Mouse (Mus musculus) liver, embryonic 11.5 days (tissue): ENCODE data around the gene Mapk1. TPM values are rescaled to one million over a fixed set of nuclear protein-coding genes. Genes with fewer than 3 reads are reported as not detected.

ENCODE experiments used
- ATAC-seq: fragments of 200-750 bp; cut with Nextera tagmentation; replicated peaks from 2 replicates; pipeline ENCODE4 v1.8.0; 2017; ENCODE audit warnings: moderate number of reproducible peaks, mild to moderate bottlenecking, moderate TSS enrichment, moderate library complexity; ENCODE audit not compliant: low FRiP score
- DNase-seq: peaks from one replicate; pipeline ENCODE4 v3.0.0-alpha.2; 2017; ENCODE audit warnings: low spot score
- H3K27ac ChIP-seq: fragments of 300-500 bp; sonication (generic); 2 replicates; pipeline ENCODE4 v1.5.1; 2014; ENCODE audit warnings: mild to moderate bottlenecking, low read depth, low read length, control low read depth
- H3K27me3 ChIP-seq: fragments of 300-500 bp; sonication (generic); replicated peaks from 2 replicates; pipeline ENCODE4 v1.6.1; 2014; ENCODE audit warnings: low read length, mixed read lengths; ENCODE audit not compliant: control insufficient read depth, insufficient read depth
- H3K36me3 ChIP-seq: fragments of 300-500 bp; sonication (generic); 2 replicates; pipeline ENCODE4 v1.6.1; 2014; ENCODE audit warnings: mild to moderate bottlenecking, low read length, moderate library complexity, mixed read lengths; ENCODE audit not compliant: control insufficient read depth, insufficient read depth
- H3K4me1 ChIP-seq: fragments of 300-500 bp; sonication (generic); replicated peaks from 2 replicates; pipeline ENCODE4 v1.6.1; 2014; ENCODE audit warnings: low read length, mixed read lengths; ENCODE audit not compliant: control insufficient read depth, insufficient read depth
- H3K4me2 ChIP-seq: fragments of 300-500 bp; sonication (generic); 2 replicates; pipeline ENCODE4 v1.6.1; 2014; ENCODE audit warnings: mild to moderate bottlenecking, control low read depth, moderate library complexity
- H3K4me3 ChIP-seq: fragments of 300-500 bp; sonication (generic); 2 replicates; pipeline ENCODE4 v1.5.1; 2014; ENCODE audit warnings: low read depth, low read length, control low read depth
- H3K9ac ChIP-seq: fragments of 300-500 bp; sonication (generic); 2 replicates; pipeline ENCODE4 v1.6.1; 2014; ENCODE audit warnings: low read depth, low read length, control low read depth
- H3K9me3 ChIP-seq: fragments of 300-500 bp; sonication (generic); 2 replicates; pipeline ENCODE4 v1.6.1; 2016; ENCODE audit warnings: low read length, inconsistent platforms, mixed read lengths; ENCODE audit not compliant: control insufficient read depth
- WGBS: fragments of 180-500 bp; shearing (Covaris S2); extraction: QIAGEN DNeasy Blood & Tissue Kit; methylation state at CpG from one replicate; pipeline ENCODE4 v1.1.7; 2014; 5-methylcytosine and 5-hydroxymethylcytosine counted together
- polyA plus RNA-seq: library from polyadenylated mRNA; unstranded; fragments of >200 nt; fragmentation: Nextera tagmentation; extraction: Ambion mirVana; gene quantifications from 2 replicates; pipeline ENCODE4 v1.2.1, GENCODE M21; 2014

Mapk1 gene
- polyA plus RNA-seq, 1 experiment from 2014 or later, result 177 TPM

- DNase-seq (no peak), ATAC-seq (no peak)
- no peak overlapping the region for H3K4me2 ChIP-seq
- no peaks in the 10 kb centered on the region for H3K9me3 ChIP-seq
- no peak overlapping the region for H3K9ac ChIP-seq
- H3K36me3 ChIP-seq, result peaks cover 22% of the 10 kb centered on the region
- no peak overlapping the region for H3K27ac ChIP-seq
- no peaks in the 10 kb centered on the region for H3K27me3 ChIP-seq
- no peaks in the 10 kb centered on the region for H3K4me1 ChIP-seq
- 91% methylated on average over 4 of the region's 4 CpGs for WGBS
- H3K4me3 ChIP-seq, result no peak overlapping the region
Observed at GRCm38 (mm10) chr16:17029971-17030695, 47.0 kb downstream of the Mapk1 start.

GRCm38 (mm10) chr16:17033754-17034153 lies 50.6 kb downstream of the Mapk1 start:
- Histone ChIP-seq H3K4me2 (no peak overlapping the region), H3K27me3 (no peaks in the 10 kb centered on the region), H3K27ac (no peak overlapping the region), H3K36me3 (peaks cover 23% of the 10 kb centered on the region; the same call in 1 of the 2 replicates), H3K9me3 (no peaks in the 10 kb centered on the region), H3K4me3 (no peak overlapping the region), H3K9ac (no peak overlapping the region), H3K4me1 (no peaks in the 10 kb centered on the region)
- ATAC-seq, result no peak
- no peak for DNase-seq
- 95% methylated on average over 2 of the region's 2 CpGs for WGBS

GRCm38 (mm10) chr16:17040716-17041115 lies 57.5 kb downstream of the Mapk1 start:
- WGBS, result 89% methylated on average over 3 of the region's 3 CpGs
- no peak overlapping the region for H3K4me3 ChIP-seq
- peaks cover 48% of the 10 kb centered on the region for H3K36me3 ChIP-seq
- H3K27ac ChIP-seq, result no peak overlapping the region
- H3K9me3 ChIP-seq, result no peaks in the 10 kb centered on the region
- no peaks in the 10 kb centered on the region for H3K4me1 ChIP-seq
- no peak overlapping the region for H3K9ac ChIP-seq
- ATAC-seq (no peak), DNase-seq (no peak)
- H3K27me3 ChIP-seq, result no peaks in the 10 kb centered on the region
- H3K4me2 ChIP-seq, result no peak overlapping the region

GRCm38 (mm10) chr16:17041417-17041816 lies 58.2 kb downstream of the Mapk1 start:
- Histone ChIP-seq H3K9ac (no peak overlapping the region), H3K4me3 (no peak overlapping the region), H3K4me2 (no peak overlapping the region), H3K27me3 (no peaks in the 10 kb centered on the region), H3K27ac (no peak overlapping the region), H3K4me1 (no peaks in the 10 kb centered on the region), H3K36me3 (peaks cover 45% of the 10 kb centered on the region), H3K9me3 (no peaks in the 10 kb centered on the region)
- WGBS, result 91% methylated on average over 1 of the region's 1 CpGs
- DNase-seq, result no peak
- ATAC-seq, result no peak

GRCm38 (mm10) chr16:17044320-17044719 lies 61.1 kb downstream of the Mapk1 start:
- no peak for ATAC-seq
- Histone ChIP-seq H3K4me3 (no peak overlapping the region), H3K4me2 (no peak overlapping the region), H3K4me1 (no peaks in the 10 kb centered on the region), H3K9ac (no peak overlapping the region), H3K9me3 (no peaks in the 10 kb centered on the region), H3K27ac (no peak overlapping the region), H3K36me3 (peaks cover 42% of the 10 kb centered on the region), H3K27me3 (no peaks in the 10 kb centered on the region)
- no peak for DNase-seq
- WGBS, result 85% methylated on average over 3 of the region's 3 CpGs

GRCm38 (mm10) chr16:17045287-17045686 lies 62.1 kb downstream of the Mapk1 start:
- Histone ChIP-seq H3K9ac (no peak overlapping the region), H3K9me3 (no peaks in the 10 kb centered on the region), H3K4me2 (no peak overlapping the region), H3K4me1 (no peaks in the 10 kb centered on the region), H3K4me3 (no peak overlapping the region), H3K27ac (no peak overlapping the region), H3K36me3 (peaks cover 42% of the 10 kb centered on the region), H3K27me3 (no peaks in the 10 kb centered on the region)
- DNase-seq (no peak), ATAC-seq (no peak)
- 84% methylated on average over 3 of the region's 3 CpGs for WGBS

- Histone ChIP-seq H3K4me3 (no peak overlapping the region), H3K4me2 (no peak overlapping the region), H3K36me3 (peaks cover 17% of the 10 kb centered on the region), H3K9me3 (no peaks in the 10 kb centered on the region), H3K27ac (no peak overlapping the region), H3K9ac (no peak overlapping the region), H3K27me3 (no peaks in the 10 kb centered on the region), H3K4me1 (no peaks in the 10 kb centered on the region)
- WGBS, result 88% methylated on average over 1 of the region's 1 CpGs
- DNase-seq (no peak), ATAC-seq (no peak)
Observed at GRCm38 (mm10) chr16:17049886-17050285, 66.7 kb downstream of the Mapk1 start.

GRCm38 (mm10) chr16:17052087-17052486 lies 68.9 kb downstream of the Mapk1 start:
- ATAC-seq, result 0 out of 2 replicates have a peak, but pooled peaks have one; percentile 21
- 72% methylated on average over 7 of the region's 7 CpGs for WGBS

GRCm38 (mm10) chr16:17053903-17054302 lies 70.7 kb downstream of the Mapk1 start:
- no peaks in the 10 kb centered on the region for H3K27me3 ChIP-seq
- WGBS, result 65% methylated on average over 3 of the region's 3 CpGs

More at GRCm38 (mm10) chr16:17052087-17052486, 68.9 kb downstream of the Mapk1 start:
- no peaks in the 10 kb centered on the region for H3K9me3 ChIP-seq
- peaks cover 17% of the 10 kb centered on the region for H3K36me3 ChIP-seq
- H3K27ac ChIP-seq, result no peak overlapping the region
- no peak overlapping the region for H3K9ac ChIP-seq
- H3K4me1 ChIP-seq, result no peaks in the 10 kb centered on the region
- no peak overlapping the region for H3K4me3 ChIP-seq
- no peaks in the 10 kb centered on the region for H3K27me3 ChIP-seq
- no peak for DNase-seq
- no peak overlapping the region for H3K4me2 ChIP-seq

More at GRCm38 (mm10) chr16:17053903-17054302, 70.7 kb downstream of the Mapk1 start:
- Histone ChIP-seq H3K4me2 (no peak overlapping the region), H3K9ac (no peak overlapping the region), H3K4me3 (no peak overlapping the region), H3K36me3 (peaks cover 7% of the 10 kb centered on the region), H3K27ac (no peak overlapping the region), H3K4me1 (no peaks in the 10 kb centered on the region), H3K9me3 (no peaks in the 10 kb centered on the region)
- no peak for ATAC-seq
- DNase-seq, result no peak
